Mouse (Mus musculus) limb, embryonic 10.5 days (tissue): Measurements from ENCODE around the gene Olfr71. TPM values are rescaled to one million over a fixed set of nuclear protein-coding genes. Genes with fewer than 3 reads are reported as not detected.
A peak's percentile ranks its signal among the peaks of the same experiment; 100 is the strongest.

Experiments used
- DNase-seq: peaks from one replicate; pipeline ENCODE4 v3.0.0-alpha.2; 2017; ENCODE audit warnings: low spot score
- H3K27ac ChIP-seq: fragments of 300-500 bp; sonication (generic); 2 replicates; pipeline ENCODE4 v1.5.1; 2016; ENCODE audit warnings: mild to moderate bottlenecking
- H3K27me3 ChIP-seq: fragments of 300-500 bp; sonication (generic); 2 replicates; pipeline ENCODE4 v1.6.1; 2016; ENCODE audit warnings: low read depth, mild to moderate bottlenecking; ENCODE audit not compliant: poor library complexity, severe bottlenecking
- H3K36me3 ChIP-seq: fragments of 300-500 bp; sonication (generic); 2 replicates; pipeline ENCODE4 v1.6.1; 2016; ENCODE audit warnings: mild to moderate bottlenecking, moderate library complexity
- H3K4me1 ChIP-seq: fragments of 300-500 bp; sonication (generic); 2 replicates; pipeline ENCODE4 v1.6.1; 2016
- H3K4me3 ChIP-seq: fragments of 300-500 bp; sonication (generic); 2 replicates; pipeline ENCODE4 v1.5.1; 2016; ENCODE audit warnings: mild to moderate bottlenecking, moderate library complexity
- H3K9me3 ChIP-seq: fragments of 300-500 bp; sonication (generic); replicated peaks from 2 replicates; pipeline ENCODE4 v1.6.1; 2016; ENCODE audit warnings: mild to moderate bottlenecking
- WGBS: fragments of 180-500 bp; shearing (Covaris S2); methylation state at CpG from one replicate; pipeline ENCODE4 v1.1.7; 2016; 5-methylcytosine and 5-hydroxymethylcytosine counted together
- polyA plus RNA-seq: library from polyadenylated mRNA; unstranded; fragments of >200 nt; fragmentation: Nextera tagmentation; extraction: Ambion mirVana; gene quantifications from 2 replicates; pipeline ENCODE4 v1.2.1, GENCODE M21; 2016

Gene Olfr71
- polyA plus RNA-seq, 1 experiment from 2014 or later, result not detected

DNA sequence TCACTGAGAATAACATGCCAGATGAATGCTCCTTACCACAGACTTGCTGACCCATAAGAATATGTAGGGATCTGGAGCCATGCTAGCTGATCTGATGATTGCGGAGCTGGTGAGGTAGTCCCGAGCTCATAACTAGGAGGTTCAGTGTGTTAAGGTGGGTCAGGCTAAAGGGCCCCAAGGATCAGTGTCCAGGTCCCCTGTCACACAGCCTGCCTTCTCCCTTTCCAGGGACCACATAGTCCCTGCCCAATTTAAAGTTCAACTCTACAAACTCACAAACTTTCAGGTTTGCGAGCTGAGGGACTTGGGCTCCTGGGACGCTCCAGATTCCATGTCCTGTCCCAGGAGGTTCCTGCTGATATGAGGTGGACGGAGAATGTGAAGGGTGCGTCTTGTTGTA lies 9.3 kb downstream of the Olfr71 start, which contains the start of gene Olfr70:
Gene Olfr70, minus strand, starts transcription at position 101 of the 400 bp plus-strand sequence.
- Histone ChIP-seq H3K9me3 (no peaks in the 10 kb centered on the region), H3K27me3 (no peaks in the 10 kb centered on the region), H3K4me3 (no peak within 1 kb of the TSS), H3K4me1 (no peaks in the 10 kb centered on the region), H3K27ac (no peak within 1 kb of the TSS), H3K36me3 (no peaks in the 10 kb centered on the region)
- DNase-seq, result no peak
- WGBS, result 90% methylated on average over 6 of the region's 6 CpGs

DNA sequence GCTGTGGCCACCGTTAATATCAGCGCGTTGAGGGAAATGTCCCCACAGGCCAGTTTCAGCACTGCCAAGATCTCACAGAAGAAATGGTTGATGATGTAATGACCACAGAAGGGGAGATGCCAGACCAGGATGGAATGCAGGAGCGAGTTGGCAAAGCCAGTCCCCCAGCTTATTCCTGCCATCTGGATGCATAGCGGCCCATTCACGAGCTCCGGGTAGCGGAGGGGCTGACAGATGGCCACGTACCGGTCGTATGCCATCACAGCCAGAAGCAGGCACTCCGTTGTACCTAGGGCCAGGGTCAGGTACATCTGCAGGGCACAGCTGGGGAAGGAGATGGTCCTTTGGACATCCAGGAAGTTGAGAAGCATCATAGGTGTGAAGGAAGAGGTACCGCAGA lies 13.5 kb downstream of the Olfr71 start:
- H3K4me3 ChIP-seq, result no peak overlapping the region
- no peak overlapping the region for H3K27ac ChIP-seq
- no peaks in the 10 kb centered on the region for H3K27me3 ChIP-seq
- WGBS, result 92% methylated on average over 13 of the region's 13 CpGs
- no peak for DNase-seq
- H3K4me1 ChIP-seq, result peaks cover 4% of the 10 kb centered on the region; the same call in 1 of the 2 replicates
- H3K9me3 ChIP-seq, result no peaks in the 10 kb centered on the region
- H3K36me3 ChIP-seq, result no peaks in the 10 kb centered on the region

DNA sequence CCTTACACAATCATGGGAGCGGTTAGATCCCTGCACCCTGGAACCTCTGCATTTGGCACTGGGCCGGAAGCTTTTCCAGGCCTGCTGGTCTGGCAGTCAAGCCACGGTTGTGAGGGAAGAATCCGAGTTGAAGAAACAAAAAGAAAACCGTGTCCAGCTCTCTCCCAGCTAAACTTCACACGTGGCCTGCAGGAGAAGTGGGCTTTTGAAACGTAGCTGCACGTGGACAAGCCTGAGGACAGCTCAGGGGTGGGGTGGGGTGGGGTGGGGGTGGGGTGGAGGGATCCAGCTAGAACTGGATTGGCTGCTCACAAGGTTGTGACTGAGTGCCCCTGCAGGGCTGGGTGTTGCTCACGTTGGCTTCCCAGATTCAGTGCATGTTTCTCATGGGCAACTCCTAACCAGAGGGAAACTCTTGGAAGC lies 14.8 kb downstream of the Olfr71 start:
- Histone ChIP-seq H3K27me3 (no peaks in the 10 kb centered on the region), H3K36me3 (no peaks in the 10 kb centered on the region), H3K4me3 (no peak overlapping the region), H3K9me3 (no peaks in the 10 kb centered on the region), H3K4me1 (peaks cover 4% of the 10 kb centered on the region; the same call in 1 of the 2 replicates), H3K27ac (no peak overlapping the region)
- 42% methylated on average over 9 of the region's 9 CpGs for WGBS
- DNase-seq, result no peak

DNA sequence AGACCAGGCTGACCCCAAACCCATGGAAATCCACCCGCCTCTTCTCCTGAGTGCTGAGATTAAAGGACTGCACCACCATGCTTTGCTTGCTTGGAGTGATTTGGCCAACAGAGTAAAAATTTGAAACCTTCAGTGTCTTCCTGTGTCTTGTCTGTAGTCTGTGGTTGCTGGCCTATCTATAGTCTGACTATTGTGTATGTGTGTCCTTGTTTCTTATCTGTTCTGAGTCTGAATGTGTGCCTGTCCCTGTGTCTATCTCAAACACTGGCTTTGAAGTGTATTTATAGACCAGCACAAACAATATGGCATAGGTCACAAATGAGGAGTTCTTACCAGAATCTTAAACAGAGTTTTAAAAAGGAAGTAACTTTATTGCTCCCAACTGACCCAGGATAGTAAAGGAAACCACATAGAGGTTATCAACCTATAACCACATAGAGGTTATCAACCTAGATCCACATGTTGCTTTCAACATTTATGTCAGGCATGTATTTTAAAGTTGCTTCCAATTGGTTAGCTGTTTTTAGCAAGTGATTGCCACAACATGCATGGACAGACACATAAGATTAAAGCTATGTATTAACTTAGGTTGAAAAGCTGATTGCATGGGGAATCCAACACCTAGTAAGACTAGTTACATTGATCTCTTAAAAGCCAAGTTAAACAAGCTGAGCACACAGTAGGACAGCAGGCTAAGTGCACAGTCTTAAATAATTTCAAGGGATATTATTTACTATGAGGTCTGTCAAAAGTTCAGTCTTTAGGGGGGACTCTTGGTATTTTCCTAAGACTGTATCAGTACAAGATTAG lies 15.4 kb downstream of the Olfr71 start:
- no peaks in the 10 kb centered on the region for H3K27me3 ChIP-seq
- H3K4me1 ChIP-seq, result peaks cover 4% of the 10 kb centered on the region; the same call in 1 of the 2 replicates
- H3K27ac ChIP-seq, result no peak overlapping the region
- no peaks in the 10 kb centered on the region for H3K9me3 ChIP-seq
- no peak overlapping the region for H3K4me3 ChIP-seq
- DNase-seq, result no peak
- H3K36me3 ChIP-seq, result no peaks in the 10 kb centered on the region
- WGBS, result 83% methylated on average over 1 of the region's 1 CpGs

DNA sequence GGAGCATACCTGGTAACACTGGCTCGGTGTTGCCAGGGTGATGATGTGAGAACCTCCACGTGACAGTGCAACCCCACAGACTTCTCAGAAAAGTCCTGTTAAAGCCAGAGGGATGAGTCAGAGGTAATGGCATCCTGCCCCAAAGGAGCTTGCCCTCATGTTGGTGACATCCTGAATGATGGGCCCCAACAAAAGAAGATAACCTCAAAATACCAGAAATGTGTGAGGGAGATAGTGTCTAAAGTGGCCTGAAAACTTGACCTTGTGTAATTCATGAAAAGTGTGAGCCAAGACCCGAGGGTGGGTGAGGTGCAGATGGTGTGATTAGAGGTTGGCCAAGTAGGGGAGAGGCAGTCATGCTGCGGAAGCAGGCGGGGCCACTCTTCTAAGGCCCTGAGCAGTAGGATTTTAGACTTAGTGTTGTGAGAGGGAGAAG lies 16.2 kb downstream of the Olfr71 start:
- 73% methylated on average over 5 of the region's 5 CpGs for WGBS
- H3K36me3 ChIP-seq, result no peaks in the 10 kb centered on the region

DNA sequence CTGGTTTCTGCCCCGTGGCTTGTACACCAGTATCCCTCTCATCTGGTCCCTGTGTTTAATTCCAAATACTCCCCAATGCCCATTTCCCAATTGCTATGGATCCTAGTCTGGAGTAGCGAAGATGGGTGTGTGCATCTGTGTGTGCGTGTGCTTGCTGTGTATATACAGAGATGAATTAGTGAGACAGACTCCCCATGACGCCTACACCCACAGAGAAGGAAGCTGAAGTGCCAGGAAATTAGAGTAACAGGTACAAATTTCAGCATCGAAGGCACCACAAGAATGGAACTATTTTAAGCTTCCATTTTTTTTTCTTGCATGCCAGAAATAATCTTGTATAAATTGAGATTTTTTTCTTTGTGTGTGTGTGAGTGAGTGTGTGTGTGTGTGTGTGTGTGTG lies 19.0 kb downstream of the Olfr71 start:
- no peaks in the 10 kb centered on the region for H3K27me3 ChIP-seq
- no peaks in the 10 kb centered on the region for H3K9me3 ChIP-seq
- H3K4me1 ChIP-seq, result peaks cover 4% of the 10 kb centered on the region; the same call in 1 of the 2 replicates
- peaks cover 3% of the 10 kb centered on the region; the same call in 1 of the 2 replicates for H3K36me3 ChIP-seq
- H3K4me3 ChIP-seq, result no peak overlapping the region
- no peak for DNase-seq
- H3K27ac ChIP-seq, result no peak overlapping the region
- 85% methylated on average over 5 of the region's 5 CpGs for WGBS

More for the DNA sequence above, 16.2 kb downstream of the Olfr71 start:
- DNase-seq, result no peak
- H3K27me3 ChIP-seq, result no peaks in the 10 kb centered on the region
- H3K4me1 ChIP-seq, result peaks cover 4% of the 10 kb centered on the region; the same call in 1 of the 2 replicates
- no peak overlapping the region for H3K27ac ChIP-seq
- H3K9me3 ChIP-seq, result no peaks in the 10 kb centered on the region
- no peak overlapping the region for H3K4me3 ChIP-seq

DNA sequence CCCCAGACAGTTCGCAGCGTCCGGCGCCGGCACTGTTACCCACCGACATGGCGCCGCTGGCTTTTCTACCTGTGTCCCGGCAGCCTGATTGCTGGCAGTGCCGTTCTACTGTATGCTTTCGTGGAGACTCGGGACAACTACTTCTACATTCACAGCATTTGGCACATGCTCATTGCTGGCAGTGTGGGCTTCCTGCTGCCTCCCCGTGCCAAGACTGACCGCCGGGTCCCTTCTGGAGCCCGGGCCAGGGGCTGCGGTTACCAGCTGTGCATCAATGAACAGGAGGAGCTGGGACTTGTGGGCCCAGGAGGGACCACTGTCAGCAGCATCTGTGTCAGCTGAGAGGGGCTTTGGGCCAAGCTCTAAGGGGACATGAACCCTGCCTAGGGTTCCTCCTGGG lies 20.0 kb downstream of the Olfr71 start:
- WGBS, result 94% methylated on average over 17 of the region's 17 CpGs
- no peak overlapping the region for H3K27ac ChIP-seq
- no peak for DNase-seq
- no peak overlapping the region for H3K4me3 ChIP-seq
- H3K36me3 ChIP-seq, result peaks cover 7% of the 10 kb centered on the region; the same call in 1 of the 2 replicates
- no peaks in the 10 kb centered on the region for H3K27me3 ChIP-seq
- no peaks in the 10 kb centered on the region for H3K4me1 ChIP-seq
- no peaks in the 10 kb centered on the region for H3K9me3 ChIP-seq

DNA sequence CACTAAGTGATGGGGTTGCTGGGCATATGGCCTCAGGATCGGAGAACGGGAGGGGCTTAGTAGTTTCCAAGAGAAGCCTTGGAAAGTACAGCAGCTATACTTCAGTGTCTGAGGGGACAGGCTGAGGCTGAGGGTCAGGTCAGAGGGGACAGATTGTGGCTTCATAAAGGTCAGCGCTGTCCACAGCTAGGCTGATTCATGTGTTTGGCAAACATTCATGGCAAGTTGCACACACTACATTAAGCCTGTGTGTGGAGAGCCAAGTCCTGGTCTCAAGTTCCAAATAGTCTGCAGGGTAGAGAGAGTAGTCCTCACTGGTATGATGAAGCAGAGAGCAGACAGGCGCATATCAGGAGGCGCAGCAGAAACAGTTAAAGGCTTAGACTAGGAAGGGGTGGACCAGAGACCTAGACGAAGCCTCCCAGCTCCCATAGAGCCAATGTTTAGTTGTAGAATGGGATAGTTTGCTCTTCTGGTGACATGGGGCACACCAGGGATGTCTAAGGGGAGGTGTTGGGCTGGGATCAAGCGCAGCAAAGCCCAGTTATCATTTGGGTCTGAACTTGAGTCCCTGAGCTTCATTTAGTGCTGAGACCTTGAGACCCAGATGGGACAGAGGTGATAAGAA lies 30.5 kb downstream of the Olfr71 start:
- Histone ChIP-seq H3K27me3 (no peaks in the 10 kb centered on the region), H3K27ac (no peak overlapping the region), H3K4me3 (no peak overlapping the region), H3K36me3 (peaks cover 12% of the 10 kb centered on the region), H3K4me1 (no peaks in the 10 kb centered on the region), H3K9me3 (no peaks in the 10 kb centered on the region)
- DNase-seq, result no peak
- 86% methylated on average over 7 of the region's 7 CpGs for WGBS

DNA sequence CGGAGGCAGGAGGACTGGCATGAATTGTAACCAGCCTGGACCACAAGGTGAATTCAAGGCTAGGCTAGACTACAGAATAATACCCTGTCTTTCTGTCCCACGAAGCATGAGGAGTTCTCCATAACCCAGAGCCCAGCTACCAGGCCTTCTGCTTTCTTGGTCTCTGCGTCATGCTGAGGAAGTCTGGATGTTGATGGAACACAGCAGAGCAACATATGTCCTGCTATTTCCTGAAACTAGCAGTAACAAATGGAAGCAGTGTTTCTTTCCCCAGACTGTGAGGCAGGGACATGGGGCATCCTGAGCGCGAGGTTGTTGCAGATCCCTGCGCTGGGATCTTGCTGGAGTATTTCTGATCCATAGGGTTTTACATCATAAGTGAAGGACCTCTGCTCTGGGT lies 31.5 kb downstream of the Olfr71 start:
- Histone ChIP-seq H3K4me3 (no peak overlapping the region), H3K27me3 (no peaks in the 10 kb centered on the region), H3K36me3 (peaks cover 16% of the 10 kb centered on the region), H3K4me1 (no peaks in the 10 kb centered on the region), H3K9me3 (no peaks in the 10 kb centered on the region), H3K27ac (no peak overlapping the region)
- 95% methylated on average over 6 of the region's 6 CpGs for WGBS
- no peak for DNase-seq

DNA sequence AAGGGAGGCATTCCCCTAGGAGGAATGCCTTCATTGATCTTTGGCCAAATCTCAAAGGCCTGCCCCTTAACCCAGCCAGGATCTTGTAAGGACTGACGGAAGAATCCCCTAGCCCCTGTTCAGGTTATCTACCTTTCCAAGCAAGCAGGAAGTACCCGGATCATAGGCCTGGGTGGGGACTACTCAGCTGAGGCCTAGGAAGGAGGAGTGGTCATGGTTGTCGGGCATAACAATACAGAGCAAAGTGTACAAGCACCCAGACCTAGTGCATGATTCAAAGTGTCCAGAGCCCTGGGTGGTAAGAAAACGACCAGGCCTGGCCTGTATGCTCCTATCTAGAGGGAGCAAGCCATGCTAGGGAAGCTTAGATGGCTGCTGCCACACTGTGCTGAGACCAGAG lies 34.4 kb downstream of the Olfr71 start:
- Histone ChIP-seq H3K4me1 (no peaks in the 10 kb centered on the region), H3K36me3 (peaks cover 4% of the 10 kb centered on the region; the same call in 1 of the 2 replicates), H3K9me3 (no peaks in the 10 kb centered on the region), H3K27me3 (peaks cover 5% of the 10 kb centered on the region; the same call in 1 of the 2 replicates), H3K27ac (no peak overlapping the region), H3K4me3 (no peak overlapping the region)
- 78% methylated on average over 4 of the region's 4 CpGs for WGBS
- no peak for DNase-seq

DNA sequence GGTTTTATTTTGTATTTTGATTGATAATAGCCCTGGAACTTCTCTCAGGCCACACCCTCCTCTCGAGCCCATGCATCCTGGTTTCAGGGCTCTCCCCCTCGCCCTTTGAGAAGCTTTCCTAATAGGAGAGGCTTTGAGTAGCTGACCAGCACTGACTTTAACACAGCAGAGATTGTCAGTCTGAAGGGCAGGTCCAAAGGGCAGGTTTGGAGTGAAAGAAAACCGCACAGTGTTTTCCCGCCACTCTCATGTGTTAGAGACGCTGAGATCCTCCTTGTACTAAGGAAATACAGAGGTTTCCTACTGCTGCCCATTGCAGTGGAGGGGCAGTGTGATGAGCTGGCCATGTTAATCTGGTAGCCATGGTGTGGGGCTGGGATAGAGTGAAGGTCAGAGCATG lies 35.1 kb downstream of the Olfr71 start:
- Histone ChIP-seq H3K4me3 (no peak overlapping the region), H3K9me3 (no peaks in the 10 kb centered on the region), H3K4me1 (peaks cover 5% of the 10 kb centered on the region), H3K36me3 (peaks cover 4% of the 10 kb centered on the region; the same call in 1 of the 2 replicates), H3K27me3 (peaks cover 10% of the 10 kb centered on the region; the same call in 1 of the 2 replicates), H3K27ac (no peak overlapping the region)
- 80% methylated on average over 5 of the region's 5 CpGs for WGBS
- DNase-seq, result no peak

DNA sequence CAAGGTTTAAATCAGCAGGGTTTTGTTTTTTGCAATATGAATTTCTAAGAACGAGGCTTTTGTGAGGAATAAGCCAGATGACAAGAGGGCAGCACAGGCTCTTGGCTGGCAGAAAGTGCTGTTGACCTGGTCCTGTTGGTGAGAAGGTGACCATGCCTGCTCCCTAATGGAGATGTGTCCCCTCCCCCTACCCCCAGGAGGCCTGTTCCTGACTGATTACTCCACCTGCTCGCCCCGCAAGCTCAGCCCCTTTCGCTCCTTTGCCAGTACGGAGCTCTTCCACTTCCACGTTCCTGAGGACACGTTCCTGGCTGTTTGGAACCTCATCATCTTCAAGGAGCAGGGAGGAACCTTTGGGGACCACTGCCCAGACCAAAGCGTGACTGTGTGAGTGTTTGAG lies 36.4 kb downstream of the Olfr71 start:
- 75% methylated on average over 8 of the region's 8 CpGs for WGBS
- Histone ChIP-seq H3K9me3 (no peaks in the 10 kb centered on the region), H3K27ac (no peak overlapping the region), H3K4me1 (peaks cover 14% of the 10 kb centered on the region), H3K4me3 (no peak overlapping the region), H3K36me3 (peaks cover 4% of the 10 kb centered on the region; the same call in 1 of the 2 replicates), H3K27me3 (peaks cover 13% of the 10 kb centered on the region; the same call in 1 of the 2 replicates)
- DNase-seq, result no peak

DNA sequence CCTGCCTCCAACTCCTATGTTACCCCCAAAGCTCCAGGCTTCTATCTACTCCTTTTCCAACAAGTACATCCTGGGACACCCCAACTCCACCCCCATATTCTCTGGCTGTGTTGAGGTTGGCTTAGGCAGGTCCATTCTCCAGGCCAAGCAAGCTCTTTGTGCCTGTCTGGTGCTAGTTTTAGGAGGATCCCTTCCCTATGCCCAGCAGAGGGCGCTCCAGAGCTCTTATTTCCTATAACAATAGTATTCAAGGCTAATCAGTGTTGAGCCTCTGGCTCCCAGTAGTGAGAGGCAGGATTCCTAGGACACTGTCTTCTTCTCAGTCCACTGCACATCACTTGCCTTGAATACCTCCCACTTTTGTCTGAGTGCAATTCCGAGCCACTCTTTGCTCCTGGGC lies 38.0 kb downstream of the Olfr71 start:
- no peak overlapping the region for H3K27ac ChIP-seq
- H3K27me3 ChIP-seq, result peaks cover 28% of the 10 kb centered on the region
- peaks cover 18% of the 10 kb centered on the region for H3K4me1 ChIP-seq
- peaks cover 4% of the 10 kb centered on the region; the same call in 1 of the 2 replicates for H3K36me3 ChIP-seq
- no peak overlapping the region for H3K4me3 ChIP-seq
- DNase-seq, result peak; percentile 93
- no peaks in the 10 kb centered on the region for H3K9me3 ChIP-seq
- 7% methylated on average over 2 of the region's 2 CpGs for WGBS
